Mouse (Mus musculus) limb, embryonic 12.5 days (tissue): ENCODE data around the gene Stxbp1. TPM values are rescaled to one million over a fixed set of nuclear protein-coding genes. Genes with fewer than 3 reads are reported as not detected.

ENCODE experiments used
- ATAC-seq: fragments of 200-750 bp; cut with Nextera tagmentation; 2 replicates; pipeline ENCODE4 v1.8.0; 2017; ENCODE audit warnings: low read depth, moderate TSS enrichment; ENCODE audit not compliant: insufficient number of reproducible peaks, insufficient read depth, low FRiP score, low TSS enrichment
- H3K27ac ChIP-seq: fragments of 300-500 bp; sonication (generic); 2 replicates; pipeline ENCODE4 v1.5.1; 2016; ENCODE audit warnings: mild to moderate bottlenecking, moderate library complexity
- H3K27me3 ChIP-seq: fragments of 300-500 bp; sonication (generic); 2 replicates; pipeline ENCODE4 v1.6.1; 2016; ENCODE audit warnings: mild to moderate bottlenecking, moderate library complexity
- H3K36me3 ChIP-seq: fragments of 300-500 bp; sonication (generic); 2 replicates; pipeline ENCODE4 v1.6.1; 2016; ENCODE audit warnings: mild to moderate bottlenecking, moderate library complexity
- H3K4me1 ChIP-seq: fragments of 300-500 bp; sonication (generic); replicated peaks from 2 replicates; pipeline ENCODE4 v1.6.1; 2016
- H3K4me2 ChIP-seq: fragments of 300-500 bp; sonication (generic); 2 replicates; pipeline ENCODE4 v1.6.1; 2016; ENCODE audit warnings: mild to moderate bottlenecking, moderate library complexity
- H3K4me3 ChIP-seq: fragments of 300-500 bp; sonication (generic); replicated peaks from 2 replicates; pipeline ENCODE4 v1.5.1; 2016; ENCODE audit warnings: mild to moderate bottlenecking
- H3K9ac ChIP-seq: fragments of 300-500 bp; sonication (generic); replicated peaks from 2 replicates; pipeline ENCODE4 v1.6.1; 2016; ENCODE audit warnings: mild to moderate bottlenecking, moderate library complexity
- H3K9me3 ChIP-seq: fragments of 300-500 bp; sonication (generic); 2 replicates; pipeline ENCODE4 v1.6.1; 2016; ENCODE audit warnings: mild to moderate bottlenecking, moderate library complexity
- WGBS: fragments of 180-500 bp; shearing (Covaris S2); methylation state at CpG from one replicate; pipeline ENCODE4 v1.1.7; 2016; 5-methylcytosine and 5-hydroxymethylcytosine counted together
- polyA plus RNA-seq: library from polyadenylated mRNA; unstranded; fragments of >200 nt; fragmentation: Nextera tagmentation; extraction: Ambion mirVana; gene quantifications from 2 replicates; pipeline ENCODE4 v1.2.1, GENCODE M21; 2016

Stxbp1 gene
- polyA plus RNA-seq, 1 experiment from 2014 or later: 18.8 TPM

DNA sequence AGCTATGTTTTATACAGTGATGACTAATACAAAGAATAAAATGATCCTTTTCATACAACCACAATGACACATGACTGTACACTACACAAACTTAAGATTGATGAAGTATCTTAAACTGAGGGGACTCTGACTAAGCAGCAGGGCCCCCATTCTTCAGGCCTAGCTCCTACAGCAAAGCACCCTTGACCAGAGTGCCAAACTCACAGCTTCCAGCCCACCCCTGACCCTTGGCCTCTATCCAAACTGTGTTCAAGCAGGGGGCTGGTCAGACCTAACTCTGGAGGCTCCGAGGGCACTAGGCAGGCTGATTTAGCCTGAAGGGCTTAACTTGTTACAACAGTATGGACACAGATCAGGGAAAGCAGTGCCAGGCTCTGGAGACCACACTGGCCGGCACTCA is 58.5 kb downstream of the Stxbp1 start:
- no peaks in the 10 kb centered on the region for H3K9me3 ChIP-seq
- no peak overlapping the region; the same call in 1 of the 2 replicates for H3K27ac ChIP-seq
- no peaks in the 10 kb centered on the region for H3K27me3 ChIP-seq
- WGBS: 49% methylated on average over 2 of the region's 2 CpGs
- H3K9ac ChIP-seq: no peak overlapping the region
- peaks cover 5% of the 10 kb centered on the region; the same call in 1 of the 2 replicates for H3K36me3 ChIP-seq
- ATAC-seq: no peak
- H3K4me2 ChIP-seq: no peak overlapping the region
- no peak overlapping the region for H3K4me3 ChIP-seq
- H3K4me1 ChIP-seq: peaks cover 6% of the 10 kb centered on the region; the same call in 1 of the 2 replicates

DNA sequence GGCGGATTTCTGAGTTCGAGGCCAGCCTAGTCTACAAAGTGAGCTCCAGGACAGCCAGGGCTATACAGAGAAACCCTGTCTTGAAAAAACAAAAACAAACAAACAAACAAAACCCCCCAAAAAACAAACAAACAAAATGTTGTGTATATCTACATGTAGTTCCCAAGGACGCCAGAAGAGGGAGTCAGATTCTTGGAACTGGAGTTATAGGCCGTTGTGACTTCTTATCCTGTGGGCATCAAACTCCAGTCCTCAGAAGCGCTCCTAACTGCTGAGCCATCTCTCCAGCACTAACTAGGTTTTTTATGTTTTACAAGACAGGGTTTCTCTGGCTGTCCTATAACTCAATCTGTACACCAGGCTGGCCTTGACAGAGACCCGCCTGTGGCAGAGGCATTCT is 59.9 kb downstream of the Stxbp1 start:
- Histone ChIP-seq H3K27me3 (no peaks in the 10 kb centered on the region), H3K4me3 (no peak overlapping the region), H3K9ac (no peak overlapping the region), H3K36me3 (0 out of 2 replicates have a peak, but pooled peaks cover 5% of the 10 kb centered on the region), H3K27ac (no peak overlapping the region), H3K4me2 (no peak overlapping the region), H3K4me1 (peaks cover 6% of the 10 kb centered on the region; the same call in 1 of the 2 replicates), H3K9me3 (no peaks in the 10 kb centered on the region)
- WGBS: 50% methylated on average over 6 of the region's 6 CpGs
- no peak for ATAC-seq

DNA sequence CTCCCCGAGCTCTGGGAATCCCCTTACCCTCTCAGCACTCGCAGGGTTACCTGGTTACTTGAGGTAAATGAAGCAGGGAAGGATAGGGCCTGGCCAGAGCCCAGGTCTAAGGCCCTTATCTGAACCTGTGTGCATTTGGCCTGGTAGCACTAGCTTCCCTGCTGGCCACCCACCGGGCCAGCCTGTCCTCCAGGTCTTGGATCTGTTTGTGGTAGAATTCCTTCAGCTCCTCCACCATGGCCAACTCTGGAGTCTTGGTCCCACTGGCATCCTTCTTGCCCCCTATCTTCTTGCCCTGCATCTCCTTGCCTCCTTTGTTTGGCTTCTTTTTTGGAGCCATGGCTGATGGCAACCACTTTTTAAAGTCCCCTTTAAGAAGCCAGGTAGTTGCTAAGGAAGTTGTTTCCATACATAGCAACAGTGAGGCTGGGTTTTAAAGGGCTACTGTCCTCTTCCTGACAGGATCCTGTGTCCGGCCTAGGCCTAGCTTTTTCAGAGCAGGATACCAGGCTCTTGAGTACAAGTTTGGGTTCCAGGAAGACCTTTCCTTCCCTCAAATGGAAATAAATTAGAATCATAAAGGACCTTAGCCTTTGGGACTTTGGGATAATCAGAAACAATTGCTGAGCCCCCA is 62.9 kb downstream of the Stxbp1 start, which contains the start of gene Cfap157:
Gene Cfap157 (minus strand): TSS at position 381 of the 634 bp plus-strand sequence.
- Histone ChIP-seq H3K36me3 (no peaks in the 10 kb centered on the region), H3K9ac (no peak within 1 kb of the TSS), H3K4me1 (peaks cover 6% of the 10 kb centered on the region; the same call in 1 of the 2 replicates), H3K4me2 (no peak within 1 kb of the TSS), H3K27ac (0 out of 2 replicates have a peak within 1 kb of the TSS, but pooled peaks have one; percentile 9), H3K27me3 (no peaks in the 10 kb centered on the region; the same call in 1 of the 2 replicates), H3K4me3 (no peak within 1 kb of the TSS), H3K9me3 (no peaks in the 10 kb centered on the region)
- 58% methylated on average over 4 of the region's 4 CpGs for WGBS
- no peak for ATAC-seq

DNA sequence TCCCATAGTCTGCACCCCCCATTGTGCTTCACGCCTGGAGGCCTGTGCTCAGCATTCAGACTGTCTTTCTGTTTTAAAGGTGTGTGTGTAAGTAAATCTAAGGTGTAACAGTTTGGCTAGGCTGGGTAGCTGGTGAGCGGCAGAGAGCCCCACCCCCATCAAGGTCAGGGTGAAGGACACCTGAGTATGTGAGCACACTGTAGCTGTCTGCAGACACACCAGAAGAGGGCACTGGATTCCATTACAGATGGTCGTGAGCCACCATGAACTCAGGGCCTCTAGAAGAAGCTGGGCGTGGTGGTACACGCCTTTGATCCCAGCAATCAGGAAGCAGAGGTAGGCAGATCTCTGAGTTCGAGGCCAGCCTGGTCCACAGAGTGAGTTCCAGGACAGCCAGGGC is 65.3 kb downstream of the Stxbp1 start:
- Histone ChIP-seq H3K4me3 (no peak overlapping the region), H3K4me2 (no peak overlapping the region), H3K36me3 (no peaks in the 10 kb centered on the region), H3K9me3 (no peaks in the 10 kb centered on the region), H3K9ac (no peak overlapping the region), H3K4me1 (peaks cover 6% of the 10 kb centered on the region; the same call in 1 of the 2 replicates), H3K27ac (no peak overlapping the region), H3K27me3 (peaks cover under 1% of the 10 kb centered on the region; the same call in 1 of the 2 replicates)
- no peak for ATAC-seq
- 76% methylated on average over 6 of the region's 6 CpGs for WGBS

DNA sequence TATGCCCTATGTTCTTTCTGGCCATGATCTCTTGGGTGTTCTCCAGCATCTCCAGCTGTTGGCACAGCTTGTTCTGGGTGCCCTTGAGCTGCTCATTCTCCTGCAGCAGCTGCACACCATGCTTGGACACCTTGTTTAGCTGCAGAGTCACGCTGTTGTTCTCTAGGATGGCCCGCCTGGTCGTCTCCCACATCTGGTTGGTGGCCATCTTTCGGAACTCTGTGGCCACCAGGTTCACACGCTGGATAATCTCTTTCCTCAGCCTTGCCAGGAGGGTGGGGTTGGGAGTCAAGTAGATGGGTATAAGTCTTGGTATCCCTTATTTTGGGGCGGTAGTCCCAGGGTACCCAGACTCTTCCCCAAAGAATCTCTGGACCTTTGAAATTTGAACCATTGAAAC is 67.3 kb downstream of the Stxbp1 start:
- Histone ChIP-seq H3K4me3 (no peak overlapping the region), H3K27ac (no peak overlapping the region), H3K36me3 (no peaks in the 10 kb centered on the region), H3K4me2 (no peak overlapping the region), H3K9me3 (no peaks in the 10 kb centered on the region), H3K9ac (no peak overlapping the region), H3K27me3 (peaks cover 6% of the 10 kb centered on the region), H3K4me1 (peaks cover 20% of the 10 kb centered on the region)
- 91% methylated on average over 6 of the region's 6 CpGs for WGBS
- ATAC-seq: no peak

DNA sequence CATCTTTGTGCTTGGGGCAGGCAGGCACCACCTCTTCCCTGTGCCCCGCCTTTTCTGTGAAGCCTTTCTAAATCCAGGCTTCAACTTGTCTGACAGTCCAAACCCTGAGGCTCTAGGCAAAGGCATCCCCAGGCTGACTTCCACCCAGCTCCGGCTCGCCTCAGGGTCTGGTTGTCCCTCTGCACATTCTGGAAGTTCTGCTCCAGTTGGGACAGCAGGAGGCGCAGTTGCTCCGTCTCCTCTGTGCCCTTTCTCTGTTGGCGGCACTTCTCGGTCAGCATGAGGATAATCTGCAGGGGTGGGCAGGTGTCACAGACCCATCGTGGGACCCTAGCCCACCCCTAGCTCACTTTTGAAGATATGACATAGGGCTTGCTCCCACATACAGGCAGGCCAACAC is 67.9 kb downstream of the Stxbp1 start:
- Histone ChIP-seq H3K9me3 (no peaks in the 10 kb centered on the region), H3K9ac (no peak overlapping the region), H3K4me2 (no peak overlapping the region), H3K4me1 (peaks cover 18% of the 10 kb centered on the region), H3K27me3 (peaks cover 6% of the 10 kb centered on the region), H3K4me3 (no peak overlapping the region), H3K36me3 (no peaks in the 10 kb centered on the region), H3K27ac (no peak overlapping the region)
- ATAC-seq: no peak
- WGBS: 23% methylated on average over 8 of the region's 8 CpGs

DNA sequence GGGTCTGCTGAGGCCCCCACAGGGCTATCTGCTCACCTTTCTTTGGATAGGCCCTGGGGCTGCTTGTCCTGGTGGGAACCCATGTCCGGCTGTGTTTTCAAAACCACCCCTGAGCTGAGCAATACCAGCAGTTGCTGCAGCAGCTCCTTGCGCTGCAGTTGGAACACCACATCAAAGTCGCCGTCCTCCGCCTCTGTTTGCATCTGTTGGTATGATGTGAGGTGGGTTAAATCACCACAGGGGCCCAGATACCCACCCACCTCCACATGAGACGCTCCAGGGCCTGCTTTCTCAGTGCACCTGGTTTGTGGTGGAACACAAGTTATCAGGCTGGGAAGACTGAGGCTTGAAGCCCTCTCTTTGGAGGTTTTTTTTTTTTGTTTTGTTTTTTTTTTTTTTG is 69.0 kb downstream of the Stxbp1 start:
- ATAC-seq: no peak
- Histone ChIP-seq H3K27ac (no peak overlapping the region), H3K9ac (no peak overlapping the region), H3K4me3 (no peak overlapping the region), H3K4me1 (peaks cover 15% of the 10 kb centered on the region), H3K27me3 (peaks cover 6% of the 10 kb centered on the region), H3K9me3 (no peaks in the 10 kb centered on the region), H3K36me3 (no peaks in the 10 kb centered on the region), H3K4me2 (no peak overlapping the region)
- 82% methylated on average over 6 of the region's 6 CpGs for WGBS

DNA sequence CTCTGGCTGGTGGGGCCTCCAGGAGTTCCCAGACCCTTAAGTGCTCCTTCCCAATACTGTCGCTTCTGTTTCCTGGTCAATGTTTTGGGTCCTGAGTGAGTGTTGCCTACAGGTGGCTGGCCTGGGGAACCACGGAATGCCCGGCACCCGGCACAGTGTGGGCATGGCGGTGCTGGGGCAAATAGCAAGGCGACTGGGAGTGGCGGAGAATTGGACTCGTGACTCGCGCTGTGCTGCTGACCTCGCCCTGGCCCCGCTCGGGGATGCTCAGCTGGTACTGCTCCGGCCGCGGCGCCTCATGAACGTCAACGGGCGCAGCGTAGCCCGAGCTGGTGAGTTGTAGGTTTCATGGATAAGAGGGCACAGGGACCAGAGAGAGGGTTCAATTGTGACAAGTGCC is 70.9 kb downstream of the Stxbp1 start:
- no peak for ATAC-seq
- WGBS: 19% methylated on average over 22 of the region's 22 CpGs
- peaks cover 6% of the 10 kb centered on the region for H3K27me3 ChIP-seq
- H3K36me3 ChIP-seq: no peaks in the 10 kb centered on the region
- H3K4me2 ChIP-seq: peak overlapping the region; percentile 80
- peak overlapping the region; percentile 53 for H3K4me3 ChIP-seq
- no peaks in the 10 kb centered on the region for H3K9me3 ChIP-seq
- H3K27ac ChIP-seq: no peak overlapping the region
- peak overlapping the region; percentile 57 for H3K9ac ChIP-seq
- H3K4me1 ChIP-seq: peaks cover 15% of the 10 kb centered on the region

DNA sequence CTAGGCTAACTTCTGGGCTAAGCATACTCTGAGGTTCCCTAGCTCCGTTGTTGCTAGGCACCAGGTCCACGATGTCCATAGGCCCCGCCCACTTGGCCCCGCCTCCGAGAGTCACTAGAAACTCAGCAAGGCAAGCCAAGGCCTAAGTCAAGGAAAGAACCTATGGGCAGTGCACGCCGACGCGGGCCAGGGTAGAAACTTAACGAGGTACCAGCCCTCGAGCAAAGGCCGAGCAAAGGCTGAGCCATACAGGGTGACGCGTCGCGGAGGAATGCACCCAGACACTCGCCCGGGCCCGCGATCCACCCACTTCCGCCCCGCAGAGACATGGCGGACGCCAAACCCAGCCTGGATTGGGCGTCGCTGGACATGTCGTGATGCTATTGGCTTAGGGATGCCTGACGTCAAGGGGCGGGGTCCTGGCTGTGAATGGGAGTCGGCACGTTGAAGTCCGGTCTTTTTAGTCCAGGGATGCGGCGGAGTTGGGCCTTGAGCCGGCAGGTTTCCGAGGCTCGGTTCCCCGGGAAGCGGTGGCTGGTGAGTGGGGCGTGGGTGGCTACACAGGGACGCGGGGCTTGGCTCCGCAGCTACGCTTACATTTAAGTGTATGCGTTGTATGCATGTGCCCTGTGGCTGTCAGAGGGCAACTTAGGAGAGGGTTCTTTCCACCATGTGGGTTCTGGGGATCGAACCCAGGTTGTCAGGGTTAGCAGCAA is 71.5 kb downstream of the Stxbp1 start, which contains the start of the genes Ttc16 and Ptrh1:
Gene Ttc16 (minus strand): TSS at position 275 of the 716 bp plus-strand sequence.
Gene Ptrh1 (plus strand): TSS at position 428 of the 716 bp plus-strand sequence.
- H3K4me3 ChIP-seq: peak within 1 kb of the TSS; percentile 53
- H3K4me1 ChIP-seq: peaks cover 15% of the 10 kb centered on the region
- peak within 1 kb of the TSS; percentile 57 for H3K9ac ChIP-seq
- ATAC-seq: peak; percentile 96
- peak within 1 kb of the TSS; percentile 69; the same call in 1 of the 2 replicates for H3K27ac ChIP-seq
- H3K4me2 ChIP-seq: peak within 1 kb of the TSS; percentile 80
- no peaks in the 10 kb centered on the region for H3K9me3 ChIP-seq
- under 1% methylated on average over 46 of the region's 46 CpGs for WGBS
- H3K36me3 ChIP-seq: no peaks in the 10 kb centered on the region
- peaks cover 6% of the 10 kb centered on the region for H3K27me3 ChIP-seq

DNA sequence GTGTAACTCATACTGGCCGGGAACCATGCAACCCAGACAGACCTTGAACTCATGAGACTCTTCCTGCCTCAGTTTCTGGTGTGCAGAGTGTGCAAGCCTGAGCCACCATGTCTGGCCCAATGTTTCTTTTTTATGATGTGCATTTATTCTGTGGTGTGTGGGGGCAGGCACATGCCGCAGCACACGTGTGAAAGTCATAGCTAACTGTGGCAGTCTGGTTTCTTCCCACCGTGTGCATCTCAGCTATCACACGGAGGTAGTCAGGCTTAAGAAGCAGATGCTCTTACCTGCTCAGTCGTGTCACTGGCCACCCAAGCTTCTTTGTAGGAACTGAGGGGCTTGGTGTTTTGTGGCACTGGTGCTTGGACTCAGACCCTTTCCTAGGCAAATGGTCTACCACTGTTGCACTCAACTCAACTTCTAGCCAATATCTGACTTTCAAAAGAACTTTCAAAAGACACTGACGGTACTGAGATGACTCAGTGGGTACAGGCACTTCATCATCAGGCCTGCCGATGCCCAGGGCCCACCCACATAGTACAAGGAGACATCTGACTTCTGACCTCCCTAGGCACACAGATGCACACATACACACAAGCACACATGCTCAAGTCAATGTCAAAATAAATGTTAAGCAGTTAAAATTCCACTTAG is 74.3 kb downstream of the Stxbp1 start:
- no peak for ATAC-seq
- H3K4me2 ChIP-seq: no peak overlapping the region

DNA sequence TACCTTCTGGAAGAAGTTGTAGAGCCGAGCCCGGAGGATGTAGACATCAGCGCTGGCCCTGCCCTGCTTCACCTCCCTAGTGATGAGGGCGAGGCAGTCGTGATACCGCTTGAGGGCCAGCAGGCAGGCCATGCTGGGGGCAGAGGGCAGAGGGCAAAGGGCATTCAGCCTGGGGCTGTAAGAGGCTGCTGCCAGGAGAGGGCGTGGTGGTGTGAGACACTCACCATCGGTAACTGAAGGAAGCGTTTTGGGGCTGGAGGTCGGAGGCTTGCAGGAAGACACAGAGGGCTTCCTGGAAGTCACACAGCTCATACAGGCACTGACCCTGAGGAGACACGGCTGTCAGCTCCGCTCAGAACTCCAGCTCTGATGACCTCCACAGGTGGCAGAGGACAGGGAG is 75.2 kb downstream of the Stxbp1 start:
- 28% methylated on average over 12 of the region's 12 CpGs for WGBS
- H3K36me3 ChIP-seq: no peaks in the 10 kb centered on the region
- no peak overlapping the region for H3K27ac ChIP-seq
- H3K9ac ChIP-seq: no peak overlapping the region
- H3K4me2 ChIP-seq: no peak overlapping the region
- no peak overlapping the region for H3K4me3 ChIP-seq
- peaks cover 18% of the 10 kb centered on the region for H3K4me1 ChIP-seq
- no peaks in the 10 kb centered on the region for H3K9me3 ChIP-seq
- no peak for ATAC-seq
- peaks cover 6% of the 10 kb centered on the region; the same call in 1 of the 2 replicates for H3K27me3 ChIP-seq

More for the DNA sequence above, 74.3 kb downstream of the Stxbp1 start:
- H3K27me3 ChIP-seq: peaks cover 6% of the 10 kb centered on the region; the same call in 1 of the 2 replicates
- no peak overlapping the region for H3K27ac ChIP-seq
- H3K4me1 ChIP-seq: peaks cover 15% of the 10 kb centered on the region
- H3K9me3 ChIP-seq: no peaks in the 10 kb centered on the region
- no peaks in the 10 kb centered on the region for H3K36me3 ChIP-seq
- WGBS: 75% methylated on average over 8 of the region's 8 CpGs
- no peak overlapping the region for H3K4me3 ChIP-seq
- no peak overlapping the region for H3K9ac ChIP-seq
